In the genomic region with DNA sequence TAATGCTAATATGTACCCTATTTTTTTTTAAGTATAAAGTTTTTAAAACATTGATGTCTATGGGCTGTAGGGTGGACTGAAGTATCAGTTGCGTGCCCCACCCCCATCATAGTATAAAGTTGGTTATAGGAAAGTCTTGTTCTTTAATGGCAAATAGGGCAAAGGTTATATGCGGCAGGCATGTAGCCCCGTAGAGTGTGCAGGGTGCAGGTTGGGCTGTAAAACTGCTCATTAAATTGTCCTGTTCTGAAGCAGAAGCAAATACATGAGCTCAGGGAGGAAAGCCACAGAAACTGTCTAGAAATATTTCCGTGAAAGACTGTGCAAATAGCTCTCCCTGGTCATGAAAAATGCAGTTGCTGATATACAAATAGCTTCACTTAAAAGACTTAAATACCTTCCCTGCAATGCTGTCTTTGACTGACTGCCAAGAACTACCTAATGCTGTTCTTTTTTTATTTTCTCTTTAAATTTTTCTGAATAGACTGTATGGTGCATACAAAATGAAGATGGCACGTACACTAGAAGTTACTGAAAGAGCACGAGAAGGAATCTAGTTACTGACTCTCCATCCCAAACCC, we compare ENCODE assay signal across 11 mouse cellular contexts. TPM values are rescaled to one million over a fixed set of nuclear protein-coding genes. Genes with fewer than 3 reads are reported as not detected.
DNase-seq lines count a peak whose midpoint lies in the region; ATAC-seq and TF ChIP-seq lines count a peak whose summit lies in the region.
"Had no signal": no experiment of that assay in that cellular context is flagged by ENCODE, and none has a peak within 500 bp of the region (broad histone marks: within the 10 kb centered on the region; RNA-seq: fewer than 3 reads in every experiment).

No protein-coding gene starts in this region.

- no peak overlapping the region for H3K4me3 ChIP-seq in hindbrain, embryonic 12.5 days
- no peak overlapping the region for H3K4me3 ChIP-seq in hindbrain, embryonic 10.5 days
- H3K4me3 ChIP-seq in embryonic facial prominence, embryonic 11.5 days (ENCODE audit: low read depth, low read length) = no peak overlapping the region
- no peak overlapping the region for H3K4me3 ChIP-seq in intestine, postnatal 0 days (ENCODE audit: low read depth, low read length)

- WGBS in hindbrain, embryonic 12.5 days = 55% methylated on average over 6 of the region's 6 CpGs
- WGBS in hindbrain, embryonic 10.5 days = 81% methylated on average over 6 of the region's 6 CpGs
- WGBS in embryonic facial prominence, embryonic 11.5 days = 57% methylated on average over 6 of the region's 6 CpGs
- WGBS in intestine, postnatal 0 days = 36% methylated on average over 6 of the region's 6 CpGs

- H3K4me2 ChIP-seq in hindbrain, embryonic 12.5 days (replicated peaks) = no peak overlapping the region
- H3K4me2 ChIP-seq in embryonic facial prominence, embryonic 11.5 days (ENCODE audit: low read depth, low read length) = no peak overlapping the region
- H3K4me2 ChIP-seq in intestine, postnatal 0 days (replicated peaks; ENCODE audit: low read depth) = peak overlapping the region; percentile 3; the same call in 1 of the 2 replicates

- TF ChIP-seq CTCF in intestine, postnatal 0 days (IDR thresholded peaks at IDR 0.05; ENCODE audit: low read depth) = no peak

- H3K36me3 ChIP-seq in hindbrain, embryonic 12.5 days = no peaks in the 10 kb centered on the region
- no peaks in the 10 kb centered on the region for H3K36me3 ChIP-seq in hindbrain, embryonic 10.5 days
- no peaks in the 10 kb centered on the region for H3K36me3 ChIP-seq in embryonic facial prominence, embryonic 11.5 days (replicated peaks; ENCODE audit: control insufficient read depth, insufficient read depth, low read depth, low read length)
- no peaks in the 10 kb centered on the region for H3K36me3 ChIP-seq in intestine, postnatal 0 days (ENCODE audit: control insufficient read depth, insufficient read depth)

- no peak overlapping the region for H3K9ac ChIP-seq in hindbrain, embryonic 12.5 days
- no peak overlapping the region for H3K9ac ChIP-seq in embryonic facial prominence, embryonic 11.5 days (replicated peaks; ENCODE audit: low read length)
- H3K9ac ChIP-seq in intestine, postnatal 0 days (ENCODE audit: low read depth, low read length) = no peak overlapping the region

- peaks cover 22% of the 10 kb centered on the region for H3K4me1 ChIP-seq in hindbrain, embryonic 12.5 days
- H3K4me1 ChIP-seq in hindbrain, embryonic 10.5 days (replicated peaks) = peaks cover 33% of the 10 kb centered on the region
- H3K4me1 ChIP-seq in embryonic facial prominence, embryonic 11.5 days (ENCODE audit: control insufficient read depth, insufficient read depth, low read length) = no peaks in the 10 kb centered on the region
- H3K4me1 ChIP-seq in intestine, postnatal 0 days (replicated peaks; ENCODE audit: control insufficient read depth, insufficient read depth, low read length) = peaks cover 18% of the 10 kb centered on the region

- H3K9me3 ChIP-seq in hindbrain, embryonic 12.5 days (replicated peaks) = 0 out of 2 replicates have a peak, but pooled peaks cover 2% of the 10 kb centered on the region
- 0 out of 2 replicates have a peak, but pooled peaks cover 3% of the 10 kb centered on the region for H3K9me3 ChIP-seq in hindbrain, embryonic 10.5 days
- H3K9me3 ChIP-seq in embryonic facial prominence, embryonic 11.5 days (replicated peaks; ENCODE audit: control insufficient read depth, low read length) = no peaks in the 10 kb centered on the region
- no peaks in the 10 kb centered on the region for H3K9me3 ChIP-seq in intestine, postnatal 0 days (ENCODE audit: control insufficient read depth)

- DNase-seq in hindbrain, embryonic 10.5 days (ENCODE audit: low spot score) = no peak
- DNase-seq in NIH3T3 (ENCODE audit: low read depth) = peak; percentile 55
- no peak for DNase-seq in embryonic facial prominence, embryonic 11.5 days (ENCODE audit: low spot score)
- no peak for DNase-seq in cerebellum, postnatal 10 days
- no peak for DNase-seq in thymus, postnatal 36 days
- DNase-seq in layer of hippocampus, postnatal 10 days (ENCODE audit: low spot score in 2 of 2) = no peak

- H3K27ac ChIP-seq in hindbrain, embryonic 12.5 days = peak overlapping the region; percentile 79
- H3K27ac ChIP-seq in hindbrain, embryonic 10.5 days = no peak overlapping the region
- H3K27ac ChIP-seq in embryonic facial prominence, embryonic 11.5 days (replicated peaks; ENCODE audit: low read depth, low read length) = peak overlapping the region; percentile 29
- H3K27ac ChIP-seq in intestine, postnatal 0 days (ENCODE audit: low read depth, low read length) = no peak overlapping the region
- H3K27ac ChIP-seq: macrophage had no signal

- H3K27me3 ChIP-seq in hindbrain, embryonic 12.5 days = no peaks in the 10 kb centered on the region
- no peaks in the 10 kb centered on the region for H3K27me3 ChIP-seq in hindbrain, embryonic 10.5 days (ENCODE audit: insufficient read depth, poor library complexity, severe bottlenecking)
- no peaks in the 10 kb centered on the region for H3K27me3 ChIP-seq in embryonic facial prominence, embryonic 11.5 days (ENCODE audit: control insufficient read depth, insufficient read depth, low read length)
- H3K27me3 ChIP-seq in intestine, postnatal 0 days (replicated peaks; ENCODE audit: control insufficient read depth, insufficient read depth, low read length) = no peaks in the 10 kb centered on the region

- ATAC-seq in hindbrain, embryonic 12.5 days (ENCODE audit: low FRiP score) = no peak
- ATAC-seq in embryonic facial prominence, embryonic 11.5 days (replicated peaks; ENCODE audit: insufficient number of reproducible peaks, low FRiP score, low TSS enrichment, low read depth) = no peak
- peak; percentile 75 for ATAC-seq in intestine, postnatal 0 days

RNA-seq across cellular contexts. Expression of gene 4930558K02Rik, which starts 57.8 kb away (rescaled TPM):
- not detected in 2 replicates for polyA plus RNA-seq in hindbrain, embryonic 12.5 days (2016; fragmentation: Nextera tagmentation; extraction: Ambion mirVana)
- polyA plus RNA-seq in hindbrain, embryonic 10.5 days (2016; fragmentation: Nextera tagmentation; extraction: Ambion mirVana) = not detected in 2 replicates
- not detected in 2 replicates for polyA plus RNA-seq in embryonic facial prominence, embryonic 11.5 days (2014; fragmentation: Nextera tagmentation; extraction: Ambion mirVana)
- polyA plus RNA-seq in intestine, postnatal 0 days (2015; fragmentation: Nextera tagmentation; extraction: Ambion mirVana) = not detected in 2 replicates
- total RNA-seq in layer of hippocampus, postnatal 10 days (2021) = under 1 TPM in 1 of 2 experiments, not detected in 1; 0.37 TPM
- total RNA-seq: adrenal gland, postnatal 25 days; ES-E14 had no signal
- polyA plus RNA-seq: macrophage had no signal

Comparison
In these comparisons a context has a peak if more than half of its experiments do, and no peak if none do; other contexts are left out.
1. H3K27ac ChIP-seq: peak in hindbrain, embryonic 12.5 days (single experiment) and embryonic facial prominence, embryonic 11.5 days (single experiment); none in hindbrain, embryonic 10.5 days (single experiment) and intestine, postnatal 0 days (single experiment).